Mouse (Mus musculus) MN1 (cell line): Measurements from ENCODE around the gene Qpct.

Experiments
- DNase-seq: peaks from one replicate; pipeline ENCODE4 v3.0.0-alpha.2; 2016; ENCODE audit warnings: low spot score

Qpct gene

GRCm38 (mm10) chr17:79051606-79052005 is at the start of gene Qpct:
Qpct (plus strand) TSS chr17:79051906.
- DNase-seq = no peak

GRCm38 (mm10) chr17:79013625-79014024 is 38.1 kb upstream of the Qpct start:
- no peak for DNase-seq

- DNase-seq = no peak
Measured at GRCm38 (mm10) chr17:79014911-79015685, 36.6 kb upstream of the Qpct start.

GRCm38 (mm10) chr17:79015831-79016230 is 35.9 kb upstream of the Qpct start:
- no peak for DNase-seq

DNA sequence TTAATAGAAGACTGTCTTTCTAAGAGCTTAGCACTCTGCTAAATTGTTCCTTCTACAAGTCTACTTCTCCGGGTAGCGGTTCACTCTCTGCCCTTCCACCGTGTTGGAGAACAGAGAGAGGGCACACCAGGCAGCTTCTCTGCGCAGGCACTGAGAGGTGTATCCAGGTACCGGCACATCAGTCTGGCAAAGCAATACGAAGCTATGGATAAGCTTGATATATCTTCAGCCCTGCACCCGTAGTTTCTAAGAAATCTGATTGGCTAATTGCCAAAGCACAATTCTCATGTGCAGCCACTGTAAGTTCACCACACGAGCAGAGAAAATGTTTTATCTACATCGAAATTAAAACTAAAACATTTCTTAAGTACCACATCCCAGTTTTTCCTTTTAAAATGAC is 33.3 kb upstream of the Qpct start:
- DNase-seq = no peak

DNA sequence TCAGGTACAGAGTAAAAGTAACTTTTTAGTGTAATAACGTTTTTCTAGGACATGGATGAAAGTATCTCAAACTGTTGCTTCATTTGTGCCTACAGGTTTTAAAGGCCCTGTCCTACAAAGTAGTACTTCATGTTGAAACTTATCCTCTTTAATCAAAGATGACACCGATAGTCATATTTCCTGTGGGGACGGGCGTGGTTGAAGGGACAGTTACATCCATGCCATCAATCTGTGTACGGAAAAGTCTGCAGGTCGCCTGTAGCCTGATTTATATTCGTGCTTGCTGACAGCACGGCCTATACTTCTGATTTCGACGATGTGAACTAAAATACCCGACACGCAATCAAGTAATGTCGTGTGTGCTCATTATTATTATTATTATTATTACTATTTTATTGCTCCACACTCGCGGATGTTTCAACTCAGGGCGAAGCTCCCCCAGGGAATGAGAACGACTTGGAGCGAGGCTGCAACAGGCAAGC is 31.9 kb upstream of the Qpct start:
- DNase-seq = no peak

- no peak for DNase-seq
Measured at GRCm38 (mm10) chr17:79020208-79020983, 31.3 kb upstream of the Qpct start, which contains the start of gene Prkd3. Prkd3 (minus strand) TSS chr17:79020816.

GRCm38 (mm10) chr17:79020984-79021335 is 30.7 kb upstream of the Qpct start:
- DNase-seq = no peak

DNA sequence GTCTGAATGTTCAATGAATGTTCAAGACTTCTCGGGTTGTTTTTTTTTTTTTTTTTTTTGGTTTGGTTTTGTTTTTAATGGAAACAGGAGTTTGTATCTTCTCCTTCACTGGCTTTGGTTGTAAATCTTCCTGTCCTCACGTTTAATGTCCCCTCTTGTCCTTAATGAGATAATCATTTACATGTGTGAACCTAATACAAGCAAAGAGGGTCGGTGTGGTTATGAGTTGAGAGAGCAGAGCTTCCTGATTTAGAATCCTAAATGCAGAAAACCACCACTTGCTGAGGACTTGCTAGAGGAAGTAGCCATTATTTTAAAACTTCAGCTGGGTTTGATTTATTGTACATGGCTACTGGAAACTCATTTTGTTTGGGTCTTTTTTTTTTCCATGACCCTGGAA is 29.0 kb upstream of the Qpct start:
- DNase-seq = no peak

GRCm38 (mm10) chr17:79024544-79024943 is 27.2 kb upstream of the Qpct start:
- DNase-seq = no peak

DNA sequence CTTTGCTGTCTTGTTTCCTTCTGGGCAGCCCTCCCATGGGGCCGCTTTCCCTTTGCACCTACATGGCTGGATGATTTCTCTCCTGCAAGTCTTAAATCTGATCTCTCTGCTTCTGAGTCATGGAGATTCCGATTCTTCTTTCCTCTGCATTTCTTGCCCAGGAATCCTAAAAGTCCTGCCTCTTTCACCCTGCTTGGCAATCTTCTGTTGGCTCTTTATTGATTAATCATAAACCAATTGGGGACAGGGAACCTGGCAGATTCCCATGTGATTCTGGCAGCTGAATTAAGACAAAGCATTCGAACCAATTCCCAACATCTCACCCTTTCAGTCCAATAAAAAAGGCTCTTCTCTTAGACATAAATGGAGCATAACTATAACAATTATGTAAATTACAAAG is 22.5 kb upstream of the Qpct start:
- no peak for DNase-seq

GRCm38 (mm10) chr17:79031569-79031968 is 20.1 kb upstream of the Qpct start:
- DNase-seq = no peak

- no peak for DNase-seq
Measured at GRCm38 (mm10) chr17:79032782-79033181, 18.9 kb upstream of the Qpct start.

GRCm38 (mm10) chr17:79039660-79040059 is 12.0 kb upstream of the Qpct start:
- DNase-seq = no peak

DNA sequence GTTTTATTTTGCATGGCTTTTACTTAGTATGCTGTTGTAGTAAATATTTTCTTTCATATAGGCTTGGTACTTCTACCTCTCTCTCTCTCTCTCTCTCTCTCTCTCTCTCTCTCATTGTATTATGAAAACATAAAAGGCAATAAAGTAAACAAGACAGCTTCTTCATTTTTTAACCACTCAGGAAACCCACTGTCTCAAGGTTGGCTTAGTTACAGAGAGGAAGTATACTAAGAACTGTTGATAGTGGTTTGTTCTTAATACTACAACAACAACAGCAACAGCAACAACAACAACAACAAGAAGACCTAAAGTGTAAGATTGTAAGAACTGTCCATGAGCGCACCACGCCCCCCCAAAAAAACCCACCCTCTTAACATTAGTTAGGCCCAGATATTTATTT is 8.0 kb upstream of the Qpct start:
- no peak for DNase-seq

DNA sequence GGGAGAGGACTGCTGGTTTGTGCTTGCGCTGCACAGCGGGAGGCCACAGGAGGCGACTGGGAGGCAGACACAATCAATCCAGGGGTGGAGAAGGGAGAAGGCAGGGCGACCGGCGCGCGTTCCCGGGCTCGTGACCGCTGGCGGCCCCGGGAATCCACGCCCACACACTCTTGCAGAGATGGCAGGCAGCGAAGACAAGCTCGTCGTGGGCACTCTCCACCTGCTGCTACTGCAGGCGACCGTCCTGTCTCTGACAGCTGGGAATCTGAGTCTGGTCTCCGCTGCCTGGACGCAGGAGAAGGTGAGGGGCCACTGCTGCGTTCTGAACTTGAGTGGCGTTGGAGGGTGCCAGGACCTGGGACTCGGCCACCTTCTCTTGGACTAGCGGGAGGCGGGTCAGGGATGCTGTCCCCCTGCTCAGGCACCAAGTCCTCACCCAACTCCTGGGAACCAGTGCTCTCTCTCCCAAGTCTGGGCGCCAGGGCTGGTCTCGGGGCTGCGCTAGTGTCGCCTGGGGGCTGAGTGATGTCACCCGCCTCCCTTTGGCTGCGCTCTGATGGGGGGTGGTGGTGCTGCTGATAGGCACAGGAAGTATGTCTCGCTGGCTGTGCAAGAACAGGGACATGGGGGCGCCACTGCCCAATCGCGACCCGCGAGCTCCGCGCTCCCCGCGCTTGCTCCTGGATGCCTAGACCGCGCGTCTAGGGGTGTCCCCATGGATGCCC is 544 bp downstream of the Qpct start:
- DNase-seq = no peak

- DNase-seq = no peak
Measured at GRCm38 (mm10) chr17:79058271-79058670, 6.6 kb downstream of the Qpct start.

GRCm38 (mm10) chr17:79060221-79060620 is 8.5 kb downstream of the Qpct start:
- DNase-seq = no peak

DNA sequence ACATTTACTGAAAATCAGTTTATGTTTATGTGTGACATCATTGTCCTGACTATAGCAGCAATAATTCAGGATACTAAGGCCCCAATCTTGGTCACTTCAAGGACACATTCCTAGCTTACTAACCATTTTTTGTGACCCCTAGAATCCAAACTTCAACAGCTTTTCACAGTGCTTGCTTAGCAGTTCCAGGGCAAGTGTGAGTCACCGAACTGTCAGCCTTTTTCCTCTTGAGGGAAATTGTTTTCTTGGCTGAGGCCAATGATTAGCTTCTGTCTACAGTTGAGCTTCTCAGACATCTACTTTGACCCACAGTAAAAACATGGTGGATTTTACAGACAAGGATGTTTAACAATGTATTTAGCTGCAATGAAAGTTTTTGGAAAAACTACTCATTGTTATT is 12.5 kb downstream of the Qpct start:
- DNase-seq = no peak

- DNase-seq = no peak
Measured at GRCm38 (mm10) chr17:79068581-79068980, 16.9 kb downstream of the Qpct start.

DNA sequence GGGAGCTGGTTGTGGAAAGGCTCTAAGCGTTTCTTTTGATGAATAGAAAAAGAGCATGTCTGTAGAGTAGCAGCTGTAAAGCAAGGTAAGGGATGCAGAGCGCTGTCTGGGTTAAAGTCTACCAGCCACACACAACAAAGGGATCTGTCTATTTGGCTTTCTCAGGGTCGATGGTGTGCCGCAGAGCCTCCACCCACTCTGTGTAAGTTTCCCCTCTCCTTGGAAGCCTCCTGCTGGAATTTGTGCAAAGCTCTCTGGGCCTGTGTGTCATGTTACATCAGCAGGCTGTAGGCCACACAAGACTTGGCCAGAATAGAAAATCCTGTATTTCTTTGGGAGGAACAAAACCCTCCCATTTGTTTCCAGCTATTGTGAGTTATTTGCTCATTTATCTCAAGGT is 17.3 kb downstream of the Qpct start:
- no peak for DNase-seq

DNA sequence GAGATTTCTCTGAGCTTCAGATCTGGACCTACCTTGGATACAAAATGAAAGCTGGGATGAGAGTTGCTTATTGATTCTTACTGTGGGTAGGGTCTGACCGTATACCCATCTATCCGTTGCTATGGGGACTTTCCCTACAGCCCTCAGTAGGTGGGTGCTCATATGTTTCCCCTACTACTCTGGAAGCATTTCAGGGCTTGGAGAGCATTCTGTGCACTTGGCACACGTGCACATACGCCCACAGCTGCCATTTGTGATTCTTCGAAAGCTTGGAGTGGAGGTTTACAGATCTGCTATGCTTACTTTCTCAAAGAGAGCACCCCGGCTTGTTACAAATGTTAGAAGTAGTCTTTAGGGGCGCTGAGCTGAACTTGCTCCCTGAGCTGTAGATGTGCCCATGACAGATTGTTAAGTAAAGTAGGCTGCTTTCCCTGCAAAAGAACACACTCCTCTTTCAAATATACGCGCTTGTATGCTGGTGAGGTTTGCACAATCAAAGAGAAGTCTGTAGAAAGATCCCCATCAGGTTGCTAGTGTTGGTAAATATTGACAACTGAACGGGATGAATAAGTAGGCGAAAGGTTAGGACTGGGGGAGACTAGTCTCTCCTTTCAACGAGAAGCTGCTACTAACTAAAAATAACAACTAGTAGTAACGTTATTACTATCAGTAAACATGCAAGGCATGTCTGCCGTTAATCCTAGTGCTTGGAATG is 18.2 kb downstream of the Qpct start:
- no peak for DNase-seq
